Mouse (Mus musculus) liver, adult 2 months (tissue): ENCODE measurements at regions not wholly inside any gene's neighbourhood (a gene's known extent, or its start where the extent isn't known, plus 50 kb on each side); places are given as distances from the start of the nearest gene placed in this dataset.

Source experiments
- CTCF ChIP-seq: fragments of 200-500 bp; IDR thresholded peaks from 2 replicates; pipeline ENCODE4 v1.5.1; 2011; ENCODE audit warnings: low read depth, low read length, control low read depth
- POLR2A ChIP-seq: fragments of 200-500 bp; IDR thresholded peaks from 2 replicates; pipeline ENCODE4 v1.6.1; 2011; ENCODE audit warnings: low read length, control low read depth; ENCODE audit not compliant: insufficient read depth; ENCODE audit errors: extremely low read depth

- TF ChIP-seq POLR2A (no peak), CTCF (no peak)
Observed at GRCm38 (mm10) chr12:51000281-51001075, 347.4 kb upstream of the G2e3 start.
